Mouse (Mus musculus) CH12.LX (cell line): ENCODE data around the gene Tmem167b. TPM values are rescaled to one million over a fixed set of nuclear protein-coding genes. Genes with fewer than 3 reads are reported as not detected.

Source experiments
- DNase-seq: peaks from one replicate; pipeline ENCODE4 v3.0.0-alpha.2; 2013; ENCODE audit errors: extremely low read depth
- H3K27ac ChIP-seq: 2 replicates; pipeline ENCODE4 v1.5.1; 2012; ENCODE audit warnings: low read depth, mild to moderate bottlenecking, control low read depth, moderate library complexity; ENCODE audit not compliant: insufficient read depth
- H3K27me3 ChIP-seq: replicated peaks from 2 replicates; pipeline ENCODE3; 2012; ENCODE audit warnings: inconsistent platforms
- H3K36me3 ChIP-seq, 2 experiments: replicated peaks in 1 of 2; 2 replicates each; pipeline versions ENCODE3 to v1.6.1; 2012; ENCODE audit warnings: inconsistent platforms in 1 of 2, low read length in 1 of 2, mild to moderate bottlenecking in 1 of 2, mixed read lengths in 1 of 2, moderate library complexity in 1 of 2; ENCODE audit not compliant: control insufficient read depth in 1 of 2, insufficient read depth in 1 of 2
- H3K4me1 ChIP-seq, 2 experiments: 2 replicates each; pipeline ENCODE4 v1.6.1; 2012; ENCODE audit warnings: inconsistent platforms in 1 of 2, moderate library complexity in 1 of 2; ENCODE audit not compliant: insufficient read depth in 2 of 2, control insufficient read depth in 1 of 2
- H3K4me2 ChIP-seq: 2 replicates; pipeline ENCODE4 v1.6.1; 2012; ENCODE audit warnings: low read depth, mild to moderate bottlenecking, control low read depth; ENCODE audit not compliant: poor library complexity, insufficient read depth, severe bottlenecking
- H3K4me3 ChIP-seq, 3 experiments: fragments of 150-350 bp in 1 of 3; sonication (generic) in 1 of 3; replicated peaks in 1 of 3; 2 replicates each; pipeline versions ENCODE3 to v1.5.1; 2011 to 2012; ENCODE audit warnings: low read depth in 2 of 3, low read length in 2 of 3, mild to moderate bottlenecking in 2 of 3, moderate library complexity in 2 of 3, control low read depth in 1 of 3, improper control_type of control experiment in 1 of 3, inconsistent platforms in 1 of 3, mixed read lengths in 1 of 3; ENCODE audit not compliant: poor library complexity in 1 of 3
- H3K79me2 ChIP-seq: replicated peaks from 2 replicates; pipeline ENCODE4 v1.6.1; 2012; ENCODE audit warnings: mild to moderate bottlenecking, moderate library complexity; ENCODE audit not compliant: control insufficient read depth, poor library complexity, insufficient read depth, severe bottlenecking; ENCODE audit errors: extremely low read depth
- H3K9ac ChIP-seq: 2 replicates; pipeline ENCODE4 v1.6.1; 2012; ENCODE audit warnings: low read depth, mild to moderate bottlenecking, control low read depth, moderate library complexity; ENCODE audit not compliant: insufficient read depth
- H3K9me3 ChIP-seq: replicated peaks from 2 replicates; pipeline ENCODE3; 2012; ENCODE audit warnings: low read length, inconsistent platforms, mixed read lengths
- CTCF ChIP-seq, 2 experiments: IDR thresholded peaks in 1 of 2; conservative IDR thresholded peaks in 1 of 2; 2 replicates each; pipeline ENCODE4 v1.5.1; 2011 to 2012; ENCODE audit warnings: low read depth in 2 of 2, low read length in 2 of 2, improper control_type of control experiment in 1 of 2, inconsistent platforms in 1 of 2, mild to moderate bottlenecking in 1 of 2, moderate library complexity in 1 of 2
- EP300 ChIP-seq: IDR thresholded peaks from 2 replicates; pipeline ENCODE4 v1.6.1; 2011; ENCODE audit warnings: low read length, improper control_type of control experiment
- MAX ChIP-seq: IDR thresholded peaks from 2 replicates; pipeline ENCODE4 v1.6.1; 2011; ENCODE audit warnings: low read length, improper control_type of control experiment
- MXI1 ChIP-seq: IDR thresholded peaks from 2 replicates; pipeline ENCODE4 v1.6.1; 2011; ENCODE audit warnings: mild to moderate bottlenecking, low read depth, low read length, improper control_type of control experiment
- MYC ChIP-seq: IDR thresholded peaks from 2 replicates; pipeline ENCODE4 v1.6.1; 2011; ENCODE audit warnings: low read depth, mild to moderate bottlenecking, improper control_type of control experiment, low read length
- RCOR1 ChIP-seq: conservative IDR thresholded peaks from 2 replicates; pipeline ENCODE4 v1.6.1; 2012; ENCODE audit warnings: low read depth, mild to moderate bottlenecking, inconsistent platforms, low read length, improper control_type of control experiment
- SIN3A ChIP-seq: IDR thresholded peaks from 2 replicates; pipeline ENCODE4 v1.6.1; 2012; ENCODE audit warnings: low read length, improper control_type of control experiment, inconsistent platforms
- SMC3 ChIP-seq: IDR thresholded peaks from 2 replicates; pipeline ENCODE4 v1.6.1; 2011; ENCODE audit warnings: low read depth, low read length, improper control_type of control experiment
- TBP ChIP-seq: conservative IDR thresholded peaks from 2 replicates; pipeline ENCODE4 v1.6.1; 2011; ENCODE audit warnings: low read depth, low read length, improper control_type of control experiment
- USF1 ChIP-seq: IDR thresholded peaks from 2 replicates; pipeline ENCODE4 v1.6.1; 2014; ENCODE audit warnings: low read depth, mild to moderate bottlenecking, inconsistent platforms, low read length, improper control_type of control experiment
- ZC3H11A ChIP-seq: IDR thresholded peaks from 2 replicates; pipeline ENCODE4 v1.6.1; 2012; ENCODE audit warnings: low read depth, mild to moderate bottlenecking, inconsistent platforms, low read length, improper control_type of control experiment
- ZKSCAN1 ChIP-seq: IDR thresholded peaks from 2 replicates; pipeline ENCODE4 v1.6.1; 2012; ENCODE audit warnings: low read depth, inconsistent platforms, low read length, improper control_type of control experiment, borderline replicate concordance
- ZMIZ1 ChIP-seq: IDR thresholded peaks from 2 replicates; pipeline ENCODE4 v1.6.1; 2012; ENCODE audit warnings: low read depth, mild to moderate bottlenecking, inconsistent platforms, low read length, improper control_type of control experiment
- ZNF384 ChIP-seq: IDR thresholded peaks from 2 replicates; pipeline ENCODE4 v1.6.1; 2012; ENCODE audit warnings: low read depth, low read length, improper control_type of control experiment, inconsistent platforms
- dilution Hi-C: fragments of 300-500 bp; cut with MboI; formaldehyde crosslinking; loops from 2 replicates; pipeline ENCODE4 v1.14.3; 2020; ENCODE audit warnings: low sequenced_read_pairs; ENCODE audit not compliant: extremely low pct_unique_long_range_greater_than_20kb, extremely low pct_ligation_motif_present
- in situ Hi-C: fragments of 300-500 bp; cut with MboI; formaldehyde crosslinking; loops from 3 replicates; pipeline ENCODE4 v1.14.3; 2019; ENCODE audit warnings: low sequenced_read_pairs, low pct_ligation_motif_present, low pct_unique_long_range_greater_than_20kb, mixed read lengths
- polyA plus RNA-seq: library from polyadenylated mRNA; unstranded; fragments of >175 nt; gene quantifications from 2 replicates; pipeline ENCODE4 v1.2.1, GENCODE M21; 2012; ENCODE audit warnings: low read depth; ENCODE audit not compliant: insufficient read length
- total RNA-seq, 2 experiments: library from RNA; depleted of rRNA; stranded (reverse); fragments of 300-350 nt in 1 of 2; fragments of >200 nt in 1 of 2; gene quantifications; 2 replicates each; pipeline ENCODE4 v1.2.3; 2012 to 2014

Gene Tmem167b
- total and polyA plus RNA-seq, 3 experiments = 11.3 to 18.7 (median 13.1) TPM

DNA sequence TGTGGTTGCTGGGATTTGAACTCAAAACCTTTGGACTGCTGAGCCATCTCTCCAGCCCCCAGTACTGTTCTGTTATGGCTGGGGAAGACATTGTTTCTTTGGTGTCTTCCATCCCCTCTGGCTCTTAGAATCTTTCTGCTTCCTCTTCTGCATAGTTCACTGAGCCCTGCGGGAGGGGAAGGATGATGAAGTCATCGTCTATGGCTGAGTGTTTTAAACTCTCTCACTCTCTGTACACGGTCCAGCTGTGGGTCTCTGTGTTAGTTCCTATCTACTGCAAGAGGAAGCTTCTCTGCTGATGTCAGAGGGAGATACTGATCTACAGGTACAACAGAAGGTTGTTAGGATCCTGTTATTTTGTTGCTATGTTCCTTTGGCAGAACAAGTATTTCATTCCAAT, 46.6 kb upstream of the Tmem167b start:
- DNase-seq = peak; percentile 64
- H3K4me1 ChIP-seq = peaks cover 0 to 13% of the 10 kb centered on the region in 2 experiments; a peak in 2 of 4 replicates
- in situ Hi-C loops = no loop called here
- TF ChIP-seq ZMIZ1 (no peak), CTCF (conservative IDR thresholded peaks at IDR 0.05 in 1 of 2, IDR thresholded peaks at IDR 0.05 in 1 of 2; ENCODE audit: low read depth in 2 of 2, low read length in 2 of 2) (peak in 1 of 2 experiments; percentile 15; a peak in 1 of 4 replicates)
- TF ChIP-seq, all 38 proteins: peak for 1
- Histone ChIP-seq H3K4me3 (no peak overlapping the region), H3K9ac (no peak overlapping the region), H3K79me2 (no peaks in the 10 kb centered on the region), H3K27ac (no peak overlapping the region), H3K4me2 (peak overlapping the region; percentile 50; the same call in 1 of the 2 replicates), H3K27me3 (no peaks in the 10 kb centered on the region), H3K36me3 (peaks cover 0 to 3% of the 10 kb centered on the region in 2 experiments), H3K9me3 (no peaks in the 10 kb centered on the region)
- dilution Hi-C loops = no loop called here

DNA sequence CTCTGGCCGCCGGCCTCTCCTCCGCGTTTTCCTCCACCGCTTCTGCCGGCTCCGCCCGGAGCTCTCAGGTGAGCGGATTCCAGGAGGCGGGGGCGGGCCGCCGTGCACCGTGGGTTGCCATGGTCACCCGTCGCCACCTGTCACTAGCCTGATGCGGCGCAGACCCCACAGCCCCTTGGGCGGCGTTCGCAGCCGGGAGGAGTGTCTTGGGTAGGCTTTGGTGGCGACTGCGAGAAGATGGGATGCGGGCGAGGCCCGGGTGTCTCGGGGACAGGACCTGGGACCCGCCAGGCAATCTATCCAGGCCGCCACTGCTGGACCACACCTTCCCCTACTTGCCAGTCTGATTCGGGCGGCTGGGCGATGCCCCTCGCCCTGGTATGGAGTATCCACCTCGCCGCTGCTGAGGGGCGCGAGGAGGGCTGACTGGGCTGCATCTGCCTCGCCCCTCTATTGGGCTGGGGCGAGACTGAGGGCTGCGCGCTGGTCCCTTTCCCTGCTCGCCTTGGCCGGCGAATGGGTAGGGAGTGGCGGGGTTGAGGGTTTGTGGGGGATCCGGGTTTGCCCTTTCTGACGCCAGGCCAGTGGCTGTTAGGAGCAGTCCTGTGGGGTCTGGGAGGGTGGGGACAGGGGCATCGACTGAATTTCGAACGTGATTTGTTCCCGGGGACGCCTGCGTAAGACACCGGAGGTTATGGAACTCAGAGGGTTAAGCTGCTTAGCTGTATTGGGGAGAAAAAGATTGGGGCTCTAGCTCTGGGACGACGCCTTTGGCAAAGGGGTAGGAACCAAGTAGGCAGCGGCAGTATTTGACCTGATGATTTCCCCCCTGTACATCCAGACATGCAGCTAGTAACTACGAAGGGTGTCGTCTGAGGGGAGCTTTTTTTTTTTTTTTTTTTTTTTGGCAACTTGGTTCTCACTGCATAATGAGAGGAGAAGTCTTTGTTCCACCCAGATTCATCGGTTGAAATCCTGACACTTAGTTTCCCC, 29.6 kb upstream of the Tmem167b start:
- H3K79me2 ChIP-seq = no peaks in the 10 kb centered on the region
- no peaks in the 10 kb centered on the region for H3K9me3 ChIP-seq
- H3K4me1 ChIP-seq = peaks cover 2 to 10% of the 10 kb centered on the region in 2 experiments; a peak in 3 of 4 replicates
- no peak for TF ChIP-seq EP300
- TF ChIP-seq USF1 = no peak
- peak; percentile 69; the same call in 1 of the 2 replicates for TF ChIP-seq MXI1
- no peak for TF ChIP-seq ZC3H11A
- TF ChIP-seq SMC3 = no peak
- no peak for TF ChIP-seq TBP
- peak; percentile 74 for TF ChIP-seq ZNF384
- no peak for TF ChIP-seq RCOR1
- TF ChIP-seq MYC = no peak
- no peak for TF ChIP-seq ZKSCAN1
- no peak for TF ChIP-seq CTCF (conservative IDR thresholded peaks at IDR 0.05 in 1 of 2, IDR thresholded peaks at IDR 0.05 in 1 of 2; ENCODE audit: low read depth in 2 of 2, low read length in 2 of 2)
- peak; percentile 16 for TF ChIP-seq SIN3A
- 0 out of 2 replicates have a peak, but pooled peaks have one; percentile 11 for TF ChIP-seq MAX
- H3K4me3 ChIP-seq = peak overlapping the region; percentile 69 to 86 (median 86)
- H3K27ac ChIP-seq = no peak overlapping the region
- dilution Hi-C loops (no loop called here), in situ Hi-C loops (no loop called here)
- H3K36me3 ChIP-seq = no peaks in the 10 kb centered on the region
- H3K9ac ChIP-seq = peak overlapping the region; percentile 53
- H3K4me2 ChIP-seq = peak overlapping the region; percentile 61
- DNase-seq = no peak
- H3K27me3 ChIP-seq = peaks cover 3% of the 10 kb centered on the region
